Mouse (Mus musculus) CD8-positive naive resting alpha-beta T cell, adult 2 months (primary cell): ENCODE measurements around the gene Dst.
"Not testable (repeated sequence)": the region's sequence is repeated elsewhere in the genome, so short reads cannot be mapped to it uniquely, and the experiment has no call there.

Experiments used
- DNase-seq, 2 experiments: peaks; one replicate each; pipeline ENCODE4 v3.0.0; 2022; ENCODE audit warnings: low read depth in 2 of 2, low spot score in 2 of 2

Dst gene

DNA sequence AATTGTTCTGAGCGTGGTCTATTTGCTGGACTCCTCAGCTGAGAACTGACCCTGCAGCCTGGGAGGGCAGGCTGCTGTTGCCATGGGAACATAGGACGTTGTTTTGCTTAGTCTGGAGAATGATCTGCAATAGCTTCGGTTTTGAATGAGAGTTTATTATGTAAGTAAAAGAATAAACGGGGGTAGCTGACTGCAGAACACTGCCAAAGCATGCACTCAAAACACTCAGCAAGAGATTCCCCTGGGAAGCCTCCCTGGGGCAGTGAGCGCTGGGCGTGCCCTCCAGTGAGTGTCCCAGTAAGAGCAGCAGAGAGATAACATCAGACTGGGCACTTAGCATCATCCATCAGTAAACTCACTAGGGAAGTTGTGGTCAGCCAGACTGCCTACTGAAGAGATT, 152.4 kb downstream of the Dst start:
- no peak for DNase-seq

DNA sequence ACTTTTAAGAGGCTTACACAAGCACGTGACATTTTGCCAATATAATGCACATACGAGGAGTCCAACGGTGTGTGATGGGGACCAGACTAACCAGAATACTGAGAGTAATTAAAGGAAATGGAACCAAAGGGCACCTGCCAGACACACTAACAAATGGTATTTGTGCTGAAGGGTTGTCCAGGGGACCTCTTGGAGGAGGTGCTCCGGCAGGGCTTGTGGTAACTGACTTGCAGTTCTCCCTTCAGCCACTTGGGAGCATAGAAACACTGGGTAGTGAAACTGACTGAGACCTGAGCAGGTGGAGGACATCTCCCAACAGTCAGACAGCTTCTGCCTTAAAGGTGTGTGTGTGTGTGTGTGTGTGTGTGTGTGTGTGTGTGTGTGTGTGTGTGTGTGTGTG, 153.1 kb downstream of the Dst start:
- peak; percentile 20 to 49 for DNase-seq

DNA sequence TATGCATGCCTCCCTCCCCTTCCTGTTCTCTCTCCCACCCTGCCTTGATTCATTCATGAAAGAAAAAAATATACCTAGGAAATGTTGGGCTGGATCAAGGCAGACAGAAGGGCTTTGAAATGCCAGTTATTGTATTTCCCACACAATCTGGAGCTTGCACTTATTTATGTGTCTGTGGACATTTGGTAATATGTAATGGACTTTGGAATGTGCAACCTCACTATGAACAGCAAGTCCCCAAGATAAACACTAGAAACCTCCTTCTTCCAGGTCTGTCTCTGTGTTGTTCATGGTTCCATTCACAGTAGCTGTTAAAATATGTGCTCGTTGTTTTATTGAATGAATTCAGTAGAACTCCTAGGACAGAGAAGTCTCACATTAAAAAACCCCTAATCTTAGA, 153.8 kb downstream of the Dst start:
- DNase-seq: no peak

DNA sequence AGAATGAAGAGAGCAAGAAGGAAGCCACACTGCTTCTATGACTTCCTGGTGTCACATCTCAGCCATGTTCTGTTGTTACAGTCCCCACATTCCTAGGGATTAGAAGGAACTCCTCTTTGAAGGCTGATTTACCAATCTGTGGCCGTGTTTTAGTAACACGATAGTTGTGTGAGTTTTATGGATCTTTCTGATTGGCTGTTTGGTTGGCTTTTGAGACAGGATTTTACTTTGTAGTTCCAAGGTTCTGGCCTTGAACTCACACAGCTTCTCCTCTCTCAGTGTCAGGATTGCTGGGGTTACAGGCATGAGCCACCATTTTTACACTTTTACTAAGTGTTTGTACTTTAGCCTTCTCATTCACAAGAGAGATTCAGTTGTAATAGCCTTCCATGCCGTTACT, 155.9 kb downstream of the Dst start:
- no peak for DNase-seq

DNA sequence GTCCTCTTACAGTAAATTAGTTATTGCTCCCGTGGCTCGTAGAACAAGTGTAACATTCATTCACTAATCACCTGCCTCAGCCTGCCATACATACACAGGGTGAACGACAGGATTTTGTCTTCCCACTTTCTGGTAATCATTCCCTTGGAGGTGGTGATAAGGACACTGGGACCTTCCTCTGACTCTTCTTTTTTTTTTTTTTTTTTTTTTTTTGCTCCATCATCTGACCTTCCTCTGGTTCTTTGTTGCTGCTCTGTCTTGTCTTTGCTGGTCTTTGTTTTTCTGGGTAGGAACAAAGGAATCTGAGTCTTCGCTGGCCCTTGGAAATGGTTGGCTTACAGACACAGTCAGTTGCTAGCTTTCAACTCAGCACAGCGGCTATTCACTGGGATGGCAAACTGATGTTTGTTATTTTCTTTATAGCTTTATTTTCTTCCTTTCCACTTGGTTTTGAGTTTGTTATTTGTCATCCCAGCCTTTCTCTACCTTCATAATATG, 157.6 kb downstream of the Dst start:
- DNase-seq: no peak

DNA sequence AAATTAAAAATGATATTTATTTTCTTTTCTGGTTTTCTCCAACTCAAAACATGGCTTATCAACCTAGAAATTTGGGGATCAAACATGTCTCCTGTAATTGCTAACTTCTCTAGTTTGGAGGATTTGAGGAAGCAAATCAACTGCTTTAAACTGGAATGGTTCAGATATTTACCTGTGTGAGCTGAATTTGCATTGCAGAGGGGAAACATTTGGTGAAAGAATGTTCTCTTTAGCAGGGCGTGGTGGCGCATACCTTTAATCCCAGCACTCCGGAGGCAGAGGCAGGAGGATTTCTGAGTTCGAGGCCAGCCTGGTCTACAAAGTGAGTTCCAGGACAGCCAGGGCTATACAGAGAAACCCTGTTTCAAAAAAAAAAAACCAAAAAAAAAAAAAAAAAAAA, 158.4 kb downstream of the Dst start:
- not testable (repeated sequence) for DNase-seq

DNA sequence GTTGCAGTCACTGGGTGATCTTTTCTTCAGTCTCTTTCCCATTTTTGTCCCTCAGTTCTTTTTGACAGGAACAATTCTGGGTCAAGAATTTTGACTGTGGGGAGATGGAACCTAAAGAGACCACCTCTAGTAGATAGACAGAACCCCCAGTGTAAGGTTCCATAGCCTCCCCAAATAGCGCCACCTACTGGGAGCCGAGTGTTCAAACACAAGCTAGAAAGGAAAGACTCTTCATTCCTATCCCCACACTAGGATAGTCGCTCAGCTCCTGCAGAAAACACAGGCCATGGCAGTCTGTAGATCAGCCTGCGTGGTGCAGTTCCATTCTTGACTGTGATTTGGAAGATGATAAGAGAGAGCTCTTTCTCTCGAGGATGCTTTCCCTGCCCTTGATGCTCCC, 160.3 kb downstream of the Dst start:
- no peak for DNase-seq

DNA sequence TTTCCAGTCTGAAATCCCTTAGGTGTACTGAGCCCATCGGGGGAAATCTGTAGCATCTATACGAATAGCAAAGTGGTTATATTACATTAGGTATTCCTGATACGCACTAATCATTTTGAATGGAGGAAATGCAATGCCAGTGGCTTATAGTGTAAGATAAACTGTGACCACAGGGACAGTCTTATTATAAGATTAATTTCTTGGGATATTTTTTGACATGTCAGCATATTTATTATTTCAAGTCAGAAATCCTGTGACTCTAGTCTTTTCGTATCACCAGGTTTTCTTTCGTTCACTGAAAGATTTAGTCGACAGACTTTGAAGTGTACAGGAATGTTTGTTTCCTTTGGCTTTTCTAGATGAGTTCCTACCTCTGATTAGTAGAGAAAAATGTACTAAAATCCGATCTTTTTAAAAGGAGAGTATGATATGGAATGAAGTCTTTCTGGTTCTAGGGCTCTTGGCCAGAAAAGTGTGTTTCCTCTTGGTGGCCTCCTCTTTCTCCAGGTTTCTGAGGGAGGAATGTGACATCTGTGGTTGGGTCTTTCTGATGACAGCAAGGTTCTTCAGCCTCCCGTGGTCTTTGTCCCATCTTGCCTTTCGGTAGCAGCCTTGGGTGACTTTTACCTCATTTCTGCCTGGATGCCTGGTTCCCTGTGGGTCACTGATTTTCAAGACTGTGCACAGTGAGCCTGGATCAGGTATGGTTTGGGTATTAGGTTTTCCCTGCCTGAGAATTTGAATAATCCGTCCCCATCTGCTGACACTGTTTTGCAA, 161.7 kb downstream of the Dst start:
- no peak for DNase-seq

DNA sequence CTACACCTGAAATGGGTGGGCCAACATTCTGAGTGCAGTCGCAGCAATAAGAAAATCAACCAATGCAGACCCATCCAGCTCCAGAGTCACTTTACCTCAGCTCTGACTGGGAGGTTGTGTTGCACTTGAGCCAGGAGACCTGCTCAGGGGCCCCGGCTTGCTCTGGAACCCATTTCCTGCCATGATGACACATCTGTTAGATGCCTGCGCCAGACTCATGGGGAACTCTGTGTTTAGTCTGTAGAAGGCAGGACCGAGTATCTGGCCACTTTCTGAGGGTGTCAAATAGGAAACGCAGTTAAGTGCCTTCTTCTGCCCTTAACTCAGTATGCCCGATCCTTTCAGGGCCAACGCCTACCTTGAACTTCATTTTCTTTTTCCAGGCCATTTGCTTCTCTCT, 162.4 kb downstream of the Dst start:
- no peak for DNase-seq

DNA sequence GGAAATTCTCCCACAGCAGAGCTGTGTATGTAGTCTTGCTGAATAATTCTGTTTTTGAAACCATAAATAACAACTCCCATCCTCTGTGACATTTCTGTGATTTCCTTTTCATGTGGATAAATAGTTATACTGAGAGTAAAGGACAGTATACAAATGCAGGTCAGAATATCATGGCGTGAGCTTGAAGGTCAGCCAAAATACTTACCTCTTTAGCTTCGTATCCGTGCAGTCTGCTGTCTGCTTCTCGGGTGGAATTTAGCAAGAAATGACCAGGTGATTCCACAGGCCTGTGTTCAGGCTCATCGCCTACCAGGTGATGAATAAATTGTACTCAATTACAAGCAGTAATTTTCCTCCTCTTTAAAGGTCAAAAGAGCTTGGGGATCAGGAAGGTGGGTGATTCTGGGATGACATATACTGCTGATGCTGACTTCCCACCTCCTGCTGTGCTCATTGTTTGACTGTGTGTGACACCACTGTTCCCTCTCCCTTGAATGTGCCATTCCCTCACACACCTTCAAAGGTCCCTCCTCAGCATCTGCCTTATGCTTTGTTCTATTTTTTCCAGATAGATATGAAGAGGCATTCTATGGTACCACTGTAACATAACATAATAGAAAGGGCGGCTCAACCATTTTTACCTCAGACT, 163.1 kb downstream of the Dst start:
- DNase-seq: no peak

DNA sequence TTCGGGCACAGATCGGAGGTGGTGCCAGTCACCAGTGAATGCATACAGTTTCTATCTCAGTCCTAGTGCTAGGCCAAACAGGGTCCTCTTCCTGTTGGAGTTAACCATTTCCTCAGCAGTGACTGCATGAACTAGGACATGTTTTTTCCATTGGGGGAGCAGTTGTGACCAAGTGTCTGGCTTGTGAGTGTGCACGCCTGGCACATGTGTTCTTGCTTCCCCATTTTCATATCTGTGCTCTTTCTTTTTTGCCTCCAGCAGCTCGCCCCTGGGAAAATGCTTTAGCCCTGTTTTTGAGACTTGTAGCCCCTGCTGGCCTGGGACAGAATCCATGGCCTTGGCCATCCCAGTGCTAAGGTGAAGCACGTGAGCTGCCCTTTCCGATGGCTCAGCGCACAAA, 164.2 kb downstream of the Dst start:
- DNase-seq: no peak

DNA sequence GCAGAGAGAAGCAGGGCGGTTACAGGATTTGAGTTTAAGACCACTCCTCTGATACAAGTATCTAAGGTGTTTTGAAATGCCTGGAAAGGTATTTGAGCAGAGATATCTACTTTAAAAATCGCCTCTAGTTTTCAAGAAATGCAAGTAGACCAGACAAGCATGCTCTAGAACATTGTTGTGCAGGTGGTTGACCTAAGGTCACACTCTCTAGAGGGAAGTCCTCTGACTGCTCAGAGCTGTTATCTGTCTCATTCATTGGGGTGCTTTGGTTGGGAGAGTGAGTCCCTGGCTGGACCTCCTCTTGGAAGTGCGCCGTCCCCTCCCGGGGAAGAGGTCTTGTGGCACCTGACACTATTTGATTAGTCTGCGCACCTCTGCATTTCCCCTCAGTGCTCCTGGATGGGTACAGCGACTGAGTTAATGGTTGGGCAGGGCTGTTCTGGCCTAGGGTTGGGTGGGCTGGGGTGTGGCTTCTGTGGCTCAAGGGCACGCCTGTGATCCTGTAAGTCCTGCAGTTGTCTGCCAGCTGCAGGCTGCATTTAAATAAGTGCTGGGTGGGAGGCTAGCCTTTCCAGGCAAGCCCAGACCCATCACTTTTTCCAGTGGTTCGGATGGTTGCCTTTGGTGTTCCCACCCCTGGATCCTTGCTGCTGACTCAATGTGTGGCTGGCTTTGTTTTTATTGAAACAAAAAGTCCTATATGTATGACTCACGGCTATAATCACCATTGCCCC, 165.6 kb downstream of the Dst start:
- DNase-seq: no peak

DNA sequence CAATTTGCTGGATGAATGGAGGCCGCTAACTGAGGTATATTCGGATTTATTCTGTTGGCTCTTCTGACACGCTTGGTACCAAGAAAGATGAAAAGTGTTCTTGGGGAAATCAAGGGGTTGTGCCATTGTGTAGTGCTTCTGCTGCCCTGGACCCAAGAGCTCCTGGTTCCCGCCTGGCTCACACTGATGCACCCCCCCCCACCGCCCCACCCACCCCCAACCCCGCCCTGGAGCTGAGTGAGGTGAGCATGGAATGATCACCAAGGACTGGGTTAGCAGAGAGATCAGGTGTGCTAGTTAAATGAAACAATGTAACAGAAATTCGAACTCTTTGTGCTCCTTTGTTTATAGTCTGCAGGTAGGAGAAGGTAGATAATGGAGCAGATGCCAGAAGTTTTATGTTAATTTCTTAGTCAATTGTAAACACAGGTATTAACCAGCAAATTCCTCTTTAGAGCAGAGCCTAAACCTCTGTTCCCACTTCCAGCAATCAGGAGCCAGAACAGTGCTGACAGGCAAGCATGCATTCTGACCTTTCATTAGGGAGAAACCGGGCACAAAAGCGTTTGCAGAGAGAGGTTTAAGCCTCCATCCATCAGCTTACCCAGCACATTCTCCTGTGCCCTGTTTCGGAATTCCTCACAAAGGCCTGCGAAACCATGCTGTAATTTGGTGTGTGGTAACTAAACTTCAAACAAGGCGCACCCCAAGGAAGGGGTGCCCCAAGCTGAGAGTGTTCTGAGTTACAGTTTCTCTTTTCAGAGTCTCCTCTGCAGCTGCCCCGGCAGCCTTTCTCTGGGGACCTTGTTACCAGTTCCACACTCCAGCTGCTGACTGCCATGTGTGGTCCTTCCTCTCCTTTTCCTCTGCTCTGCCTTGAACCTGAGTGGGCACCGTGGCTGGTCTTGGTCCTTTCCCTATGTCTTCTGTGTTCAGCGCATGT, 166.5 kb downstream of the Dst start:
- DNase-seq: no peak

DNA sequence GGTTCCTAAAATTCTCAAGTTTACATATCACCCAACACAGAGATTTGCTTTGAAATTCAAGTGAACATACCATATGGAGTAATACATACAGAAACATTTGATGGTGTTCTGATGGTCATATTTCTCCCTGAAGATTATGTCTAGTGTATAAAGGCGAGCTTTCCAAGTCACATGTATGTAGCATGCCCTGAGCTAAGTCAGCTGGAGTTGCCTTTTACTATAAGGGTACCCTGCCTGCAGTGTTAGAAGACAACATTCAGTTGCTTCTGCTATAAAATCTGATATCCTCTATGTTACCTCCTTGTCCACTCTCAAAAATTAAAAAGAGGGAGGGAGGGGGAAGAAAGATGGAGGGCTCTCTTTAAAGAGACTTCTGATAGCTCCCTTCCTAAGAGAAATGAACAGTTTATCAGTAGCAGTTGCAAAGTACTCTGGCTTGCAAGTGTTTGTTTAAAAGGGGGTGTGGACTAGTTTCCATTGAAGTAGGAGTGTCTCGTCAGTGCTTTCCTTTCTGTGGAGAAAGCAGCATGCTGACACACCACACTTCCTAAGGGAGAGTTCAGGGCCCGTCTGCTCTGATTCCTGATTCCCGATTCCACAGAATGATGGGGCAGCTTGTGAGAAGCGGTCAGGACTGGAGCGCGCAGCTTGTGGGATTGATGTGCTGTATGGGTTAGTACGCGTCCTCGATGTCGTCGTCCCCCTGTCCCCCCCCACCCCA, 168.8 kb downstream of the Dst start:
- DNase-seq: no peak

DNA sequence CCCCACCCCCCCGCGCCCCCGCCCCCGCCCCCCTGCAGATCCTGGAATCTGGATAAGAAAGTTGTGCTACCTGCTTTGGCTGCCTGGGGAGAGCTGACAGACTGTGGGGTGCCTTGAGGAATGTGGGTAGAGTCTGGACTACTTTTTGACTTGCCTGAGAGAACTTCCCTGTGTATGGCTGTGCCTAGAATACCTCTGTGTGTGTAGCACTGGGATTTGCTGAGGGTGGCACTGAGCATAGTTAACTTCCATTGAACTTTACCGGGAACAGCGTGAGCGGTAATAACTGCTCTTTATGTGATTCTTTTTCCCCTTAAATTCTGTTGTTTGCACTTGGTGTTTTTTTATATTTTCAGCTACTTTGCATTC, 169.4 kb downstream of the Dst start:
- DNase-seq: no peak

DNA sequence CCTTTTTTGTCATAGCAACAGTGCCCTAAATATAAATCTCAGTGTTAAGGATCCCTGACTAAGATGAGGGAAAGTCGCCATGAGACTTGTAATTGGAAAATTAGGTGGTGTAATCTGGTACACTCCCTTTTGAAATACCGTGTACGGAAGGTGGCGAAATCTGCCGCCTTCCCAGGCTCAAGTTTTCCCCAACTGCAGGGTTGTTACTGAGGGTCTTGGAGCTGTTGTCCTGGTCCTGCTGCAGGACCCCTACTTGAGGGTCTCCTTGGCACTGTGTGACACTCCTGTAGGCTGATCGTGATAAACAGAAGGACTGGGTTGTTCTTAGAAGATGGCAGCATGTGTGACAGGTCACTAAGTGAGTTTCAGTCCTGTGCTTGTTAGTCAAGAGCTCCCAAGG, 169.9 kb downstream of the Dst start:
- DNase-seq: no peak

DNA sequence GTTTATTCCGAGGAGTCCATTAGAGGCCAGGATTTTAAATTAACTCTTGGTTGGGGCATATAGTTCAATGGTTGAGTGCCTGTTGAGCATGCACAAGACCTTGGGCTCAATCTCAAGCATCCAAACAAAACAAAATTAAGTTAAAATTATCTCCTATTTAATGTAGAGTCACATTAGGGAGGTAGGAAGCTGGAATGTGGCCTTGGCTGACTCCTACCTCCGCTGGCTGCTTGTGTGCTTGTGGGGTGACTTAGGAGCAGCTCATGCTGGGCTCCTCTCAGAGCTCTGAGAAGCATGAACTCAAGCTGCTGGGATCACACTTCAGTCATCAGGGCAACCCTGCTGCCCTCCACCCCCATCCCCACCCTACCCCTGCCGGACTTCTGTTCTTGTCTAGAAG, 181.0 kb downstream of the Dst start:
- DNase-seq: no peak

DNA sequence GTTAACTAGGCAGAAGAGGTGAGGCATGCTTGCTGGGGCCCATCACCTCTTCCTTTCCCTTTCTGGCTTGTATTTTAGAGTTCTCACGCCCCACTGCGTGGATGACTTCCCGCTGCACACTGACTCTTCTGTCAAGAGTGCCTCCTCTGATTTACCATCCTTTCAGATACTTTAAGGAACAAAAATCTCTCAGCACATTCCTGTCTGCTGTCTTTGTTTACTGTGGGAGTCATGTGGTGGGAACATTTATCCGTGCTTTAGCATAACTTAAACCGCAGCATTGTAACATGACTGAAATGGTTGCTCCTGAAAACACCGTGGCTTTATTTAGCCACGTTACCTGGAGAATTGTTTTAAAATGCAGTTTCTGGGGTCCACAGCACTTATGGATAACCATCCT, 182.7 kb downstream of the Dst start:
- DNase-seq: no peak

DNA sequence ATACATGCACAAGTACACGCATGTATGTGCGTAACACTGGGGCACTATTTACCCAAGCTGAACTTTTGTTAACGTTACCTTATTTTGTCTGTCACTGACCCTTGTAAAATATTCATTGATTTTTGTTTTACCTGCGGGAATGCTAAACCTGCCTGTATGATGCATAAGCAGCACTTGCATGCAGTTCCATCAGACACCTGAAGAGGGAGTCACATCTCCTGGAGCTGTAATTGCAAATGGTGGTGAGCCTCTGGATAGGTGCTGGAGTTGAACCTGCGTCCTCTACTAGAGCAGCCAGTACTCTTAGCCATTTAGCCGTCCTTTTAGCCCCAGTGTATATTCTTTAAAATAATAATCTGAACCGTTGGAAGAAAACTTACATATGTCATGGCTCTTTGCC, 185.6 kb downstream of the Dst start:
- no peak for DNase-seq

DNA sequence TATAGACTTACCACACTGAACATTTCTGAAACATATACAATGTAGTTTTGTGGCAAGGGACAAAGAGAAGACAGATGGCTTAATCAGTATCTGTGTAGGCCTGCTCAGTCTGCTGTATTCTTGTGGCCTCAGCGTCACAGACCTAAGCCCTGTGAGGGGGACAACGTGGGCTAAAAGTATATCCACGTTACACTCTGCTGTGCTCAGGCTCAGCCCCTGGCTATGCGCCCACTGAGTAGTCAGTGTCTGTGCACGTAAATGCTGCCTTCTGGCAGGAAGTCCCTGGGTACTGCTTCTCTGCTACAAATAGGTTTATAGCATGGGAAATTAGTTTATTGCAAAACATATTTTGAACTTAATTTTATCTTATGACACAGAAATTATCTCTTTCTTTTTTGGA, 186.3 kb downstream of the Dst start:
- no peak for DNase-seq

DNA sequence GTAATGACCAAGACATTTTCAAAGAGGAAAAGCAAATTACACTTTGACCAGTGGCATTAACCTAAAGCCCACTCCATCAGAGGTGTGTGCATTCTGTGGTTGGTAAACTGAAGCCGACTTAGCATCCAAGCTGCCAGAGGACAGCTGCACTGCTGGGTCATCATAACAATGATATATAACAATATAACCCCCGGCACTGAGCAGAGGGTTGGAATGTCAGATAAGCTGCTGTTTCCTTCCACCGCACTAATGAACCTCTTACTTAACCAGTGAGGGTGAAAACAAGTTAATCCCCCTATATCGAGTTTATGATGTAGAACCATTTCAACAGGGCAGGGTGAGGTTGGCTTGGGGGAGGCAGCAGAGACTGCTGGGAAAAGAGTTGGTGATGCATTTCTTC, 187.1 kb downstream of the Dst start:
- DNase-seq: no peak
